Mouse (Mus musculus) neural tube, embryonic 14.5 days (tissue): ENCODE measurements around the gene Fam133b. TPM values are rescaled to one million over a fixed set of nuclear protein-coding genes. Genes with fewer than 3 reads are reported as not detected.

Experiments used
- ATAC-seq: fragments of 200-750 bp; cut with Nextera tagmentation; 2 replicates; pipeline ENCODE4 v1.8.0; 2017; ENCODE audit warnings: low read depth, mild to moderate bottlenecking, moderate TSS enrichment, moderate library complexity
- H3K27ac ChIP-seq: fragments of 300-500 bp; sonication (generic); 2 replicates; pipeline ENCODE4 v1.5.1; 2014; ENCODE audit warnings: low read depth, mild to moderate bottlenecking, control low read depth, low read length, moderate library complexity, mixed read lengths
- H3K27me3 ChIP-seq: fragments of 300-500 bp; sonication (generic); 2 replicates; pipeline ENCODE4 v1.6.1; 2014; ENCODE audit warnings: low read length; ENCODE audit not compliant: control insufficient read depth, insufficient read depth
- H3K36me3 ChIP-seq: fragments of 300-500 bp; sonication (generic); 2 replicates; pipeline ENCODE4 v1.6.1; 2014; ENCODE audit warnings: low read length, mixed read lengths; ENCODE audit not compliant: control insufficient read depth, insufficient read depth
- H3K4me1 ChIP-seq: fragments of 300-500 bp; sonication (generic); 2 replicates; pipeline ENCODE4 v1.6.1; 2014; ENCODE audit warnings: low read length; ENCODE audit not compliant: control insufficient read depth, insufficient read depth
- H3K4me2 ChIP-seq: fragments of 300-500 bp; sonication (generic); 2 replicates; pipeline ENCODE4 v1.6.1; 2014; ENCODE audit warnings: mild to moderate bottlenecking, low read depth, low read length, control low read depth
- H3K4me3 ChIP-seq: fragments of 300-500 bp; sonication (generic); 2 replicates; pipeline ENCODE4 v1.5.1; 2014; ENCODE audit warnings: low read depth, low read length, control low read depth, mixed read lengths
- H3K9ac ChIP-seq: fragments of 300-500 bp; sonication (generic); replicated peaks from 2 replicates; pipeline ENCODE4 v1.6.1; 2014; ENCODE audit warnings: low read depth, mild to moderate bottlenecking, control low read depth, low read length, mixed read lengths
- H3K9me3 ChIP-seq: fragments of 300-500 bp; sonication (generic); 2 replicates; pipeline ENCODE4 v1.6.1; 2016; ENCODE audit warnings: low read length; ENCODE audit not compliant: control insufficient read depth
- WGBS: fragments of 180-500 bp; shearing (Covaris S2); extraction: QIAGEN DNeasy Blood & Tissue Kit; methylation state at CpG from one replicate; pipeline ENCODE4 v1.1.7; 2014; 5-methylcytosine and 5-hydroxymethylcytosine counted together
- polyA plus RNA-seq: library from polyadenylated mRNA; unstranded; fragments of >200 nt; fragmentation: Nextera tagmentation; extraction: Ambion mirVana; gene quantifications from 2 replicates; pipeline ENCODE4 v1.2.1, GENCODE M21; 2014

The Fam133b gene
- polyA plus RNA-seq, 1 experiment from 2014 or later: 28.7 TPM

- no peak for ATAC-seq
- Histone ChIP-seq H3K27me3 (no peaks in the 10 kb centered on the region), H3K9ac (no peak overlapping the region), H3K27ac (no peak overlapping the region), H3K9me3 (no peaks in the 10 kb centered on the region), H3K36me3 (no peaks in the 10 kb centered on the region), H3K4me3 (no peak overlapping the region), H3K4me2 (no peak overlapping the region), H3K4me1 (no peaks in the 10 kb centered on the region)
- WGBS: 84% methylated on average over 4 of the region's 4 CpGs
Observed at GRCm38 (mm10) chr5:3503373-3503772, 40.3 kb upstream of the Fam133b start.

DNA sequence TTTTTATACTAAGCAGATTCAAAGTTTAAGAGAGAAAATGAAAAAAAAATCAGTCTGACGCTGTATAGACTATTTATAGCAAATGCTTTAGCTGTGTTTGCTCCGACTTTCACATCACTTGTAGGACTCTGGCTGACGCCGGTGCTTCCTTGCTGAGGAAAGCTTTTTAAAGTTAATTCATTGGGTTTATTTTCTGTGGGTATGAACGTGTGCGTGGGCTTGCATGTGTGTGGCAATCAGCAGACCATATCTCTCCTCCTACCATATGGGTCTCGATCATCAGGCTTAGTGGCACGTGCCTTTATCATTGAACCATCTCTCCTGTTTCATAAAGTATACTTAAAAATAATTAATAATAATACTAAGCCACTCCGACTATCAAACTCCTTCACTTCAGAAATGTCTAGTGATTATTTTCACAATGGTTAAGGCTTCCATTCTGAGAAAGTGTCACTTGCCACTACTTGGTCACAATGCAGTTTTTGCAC lies 39.8 kb upstream of the Fam133b start:
- Histone ChIP-seq H3K27ac (no peak overlapping the region), H3K4me1 (no peaks in the 10 kb centered on the region), H3K27me3 (no peaks in the 10 kb centered on the region), H3K36me3 (no peaks in the 10 kb centered on the region), H3K4me2 (no peak overlapping the region), H3K9ac (no peak overlapping the region), H3K4me3 (no peak overlapping the region), H3K9me3 (no peaks in the 10 kb centered on the region)
- no peak for ATAC-seq
- 92% methylated on average over 9 of the region's 9 CpGs for WGBS

- Histone ChIP-seq H3K36me3 (no peaks in the 10 kb centered on the region), H3K4me3 (no peak overlapping the region), H3K9ac (no peak overlapping the region), H3K4me1 (no peaks in the 10 kb centered on the region), H3K4me2 (no peak overlapping the region), H3K9me3 (no peaks in the 10 kb centered on the region), H3K27ac (no peak overlapping the region), H3K27me3 (no peaks in the 10 kb centered on the region)
- no peak for ATAC-seq
- 85% methylated on average over 4 of the region's 4 CpGs for WGBS
Observed at GRCm38 (mm10) chr5:3504453-3504852, 39.2 kb upstream of the Fam133b start.

GRCm38 (mm10) chr5:3505553-3505952 lies 38.1 kb upstream of the Fam133b start:
- no peak overlapping the region for H3K4me3 ChIP-seq
- no peaks in the 10 kb centered on the region for H3K27me3 ChIP-seq
- H3K27ac ChIP-seq: no peak overlapping the region
- ATAC-seq: no peak
- H3K9me3 ChIP-seq: no peaks in the 10 kb centered on the region
- H3K36me3 ChIP-seq: no peaks in the 10 kb centered on the region
- no peak overlapping the region for H3K4me2 ChIP-seq
- WGBS: 87% methylated on average over 2 of the region's 2 CpGs
- no peak overlapping the region for H3K9ac ChIP-seq
- H3K4me1 ChIP-seq: no peaks in the 10 kb centered on the region

DNA sequence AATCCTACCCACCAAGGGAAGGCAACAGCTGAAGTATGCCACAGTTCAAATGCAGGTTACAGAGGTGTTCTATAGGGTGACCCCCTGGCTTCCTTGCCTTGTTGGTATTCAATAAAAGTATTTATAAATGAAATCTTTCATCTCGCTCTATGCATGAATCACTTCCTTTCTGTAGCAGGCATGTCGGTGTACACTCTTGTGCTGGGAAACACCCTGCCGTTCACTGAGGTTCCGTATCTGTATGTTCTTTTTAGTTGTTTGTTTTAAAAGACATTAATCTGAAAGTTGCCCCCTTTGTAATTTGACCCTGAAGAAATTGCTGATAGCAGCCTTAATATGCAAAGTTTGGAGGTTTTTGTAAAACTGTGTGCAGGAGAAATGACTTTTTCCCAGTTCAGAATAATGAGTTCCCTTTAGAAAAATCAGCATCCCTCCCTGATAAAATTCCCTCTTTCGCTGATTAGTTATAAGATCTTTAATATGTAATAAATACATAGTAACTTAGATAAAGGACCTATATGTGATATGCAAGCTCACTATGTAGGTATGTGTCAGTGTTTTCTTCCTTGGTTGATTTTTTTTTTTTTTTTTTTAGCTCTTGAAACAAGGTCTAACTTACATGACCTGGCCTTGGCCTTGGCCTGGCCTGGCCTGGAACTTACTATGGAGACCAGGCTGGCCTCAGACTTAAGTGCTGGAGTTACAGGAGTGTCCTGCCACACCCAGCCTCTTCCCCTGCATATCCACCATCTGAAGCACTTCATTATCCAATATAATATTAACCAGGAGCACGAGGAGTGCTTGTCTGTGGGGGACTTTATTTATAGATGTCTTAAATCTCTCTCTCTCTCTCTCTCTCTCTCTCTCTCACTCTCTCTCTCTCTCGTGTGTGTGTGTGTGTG lies 34.9 kb upstream of the Fam133b start:
- 68% methylated on average over 7 of the region's 7 CpGs for WGBS
- H3K4me1 ChIP-seq: no peaks in the 10 kb centered on the region
- ATAC-seq: no peak

GRCm38 (mm10) chr5:3509503-3509902 lies 34.1 kb upstream of the Fam133b start:
- H3K9me3 ChIP-seq: no peaks in the 10 kb centered on the region
- H3K4me1 ChIP-seq: no peaks in the 10 kb centered on the region
- H3K9ac ChIP-seq: no peak overlapping the region
- no peaks in the 10 kb centered on the region for H3K36me3 ChIP-seq
- no peak overlapping the region for H3K4me3 ChIP-seq
- no peak for ATAC-seq
- no peak overlapping the region for H3K27ac ChIP-seq
- H3K4me2 ChIP-seq: no peak overlapping the region
- 91% methylated on average over 3 of the region's 3 CpGs for WGBS
- no peaks in the 10 kb centered on the region for H3K27me3 ChIP-seq

More for the DNA sequence above, 34.9 kb upstream of the Fam133b start:
- H3K27ac ChIP-seq: no peak overlapping the region
- H3K36me3 ChIP-seq: no peaks in the 10 kb centered on the region
- no peak overlapping the region for H3K4me3 ChIP-seq
- no peaks in the 10 kb centered on the region for H3K27me3 ChIP-seq
- H3K9ac ChIP-seq: no peak overlapping the region
- no peaks in the 10 kb centered on the region for H3K9me3 ChIP-seq
- no peak overlapping the region for H3K4me2 ChIP-seq

DNA sequence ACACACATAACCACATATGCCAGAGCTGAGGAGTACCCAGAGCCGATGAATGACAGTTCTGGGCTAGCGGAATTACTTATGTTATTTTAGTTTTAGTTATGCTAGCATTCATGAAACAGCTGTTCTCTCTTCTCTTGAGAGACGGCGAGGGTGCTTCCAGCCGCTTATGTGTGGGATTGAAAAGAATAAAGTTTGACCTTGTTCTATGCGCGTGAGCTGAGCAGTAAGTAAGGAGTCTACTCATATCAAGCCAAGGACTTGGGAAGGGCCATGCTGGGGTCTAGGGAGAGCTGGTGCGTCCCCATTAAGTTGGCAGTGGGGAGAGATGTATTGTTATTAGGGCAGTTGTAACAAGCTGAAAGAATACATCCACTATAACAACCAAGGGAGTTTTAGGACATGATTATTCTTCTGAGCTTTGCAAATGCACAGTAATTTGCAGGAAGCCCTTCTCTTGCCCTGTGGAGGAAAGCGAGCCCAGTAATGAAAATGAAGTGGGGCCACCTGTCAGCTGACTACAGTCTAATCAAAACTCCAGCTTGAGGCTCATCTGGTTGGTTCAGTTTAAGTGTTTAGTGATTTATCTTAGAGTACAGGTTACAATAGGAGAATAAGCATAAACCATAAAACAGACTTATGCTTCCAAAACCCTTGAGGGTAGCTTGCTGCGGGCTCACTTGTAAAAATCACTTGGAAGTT lies 32.4 kb upstream of the Fam133b start:
- H3K4me2 ChIP-seq: no peak overlapping the region
- no peak overlapping the region for H3K4me3 ChIP-seq
- no peaks in the 10 kb centered on the region for H3K4me1 ChIP-seq
- H3K27me3 ChIP-seq: no peaks in the 10 kb centered on the region
- no peak overlapping the region for H3K27ac ChIP-seq
- no peaks in the 10 kb centered on the region for H3K9me3 ChIP-seq
- no peak overlapping the region for H3K9ac ChIP-seq
- WGBS: 73% methylated on average over 10 of the region's 10 CpGs
- H3K36me3 ChIP-seq: no peaks in the 10 kb centered on the region
- no peak for ATAC-seq

GRCm38 (mm10) chr5:3512584-3512983 lies 31.0 kb upstream of the Fam133b start:
- no peak overlapping the region for H3K9ac ChIP-seq
- no peaks in the 10 kb centered on the region for H3K4me1 ChIP-seq
- 55% methylated on average over 4 of the region's 4 CpGs for WGBS
- no peak overlapping the region for H3K27ac ChIP-seq
- no peaks in the 10 kb centered on the region for H3K9me3 ChIP-seq
- H3K27me3 ChIP-seq: no peaks in the 10 kb centered on the region
- H3K4me2 ChIP-seq: no peak overlapping the region
- H3K36me3 ChIP-seq: no peaks in the 10 kb centered on the region
- no peak for ATAC-seq
- no peak overlapping the region for H3K4me3 ChIP-seq

DNA sequence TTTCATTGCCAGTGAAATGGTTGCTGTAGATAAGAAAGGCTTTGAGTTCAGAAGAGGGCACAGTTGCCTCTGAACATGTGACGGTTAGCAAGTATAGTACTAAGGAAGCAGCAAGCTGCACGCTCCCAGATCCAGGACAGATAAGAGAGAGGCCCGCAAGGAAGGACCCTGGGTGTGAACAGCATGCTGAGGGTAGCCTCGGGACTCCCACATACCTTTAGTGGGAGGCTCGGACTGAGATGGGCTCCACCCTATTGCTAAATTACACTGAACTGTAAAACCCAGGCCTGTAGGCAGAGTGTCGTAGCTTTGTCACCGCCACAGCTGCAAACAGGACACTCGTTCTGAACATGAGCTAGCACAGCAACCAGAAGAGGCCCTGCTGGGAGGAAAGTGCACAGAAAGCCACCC lies 28.7 kb upstream of the Fam133b start:
- H3K27me3 ChIP-seq: no peaks in the 10 kb centered on the region
- no peak overlapping the region for H3K27ac ChIP-seq
- H3K9ac ChIP-seq: no peak overlapping the region
- ATAC-seq: no peak
- no peaks in the 10 kb centered on the region for H3K9me3 ChIP-seq
- no peaks in the 10 kb centered on the region for H3K36me3 ChIP-seq
- H3K4me3 ChIP-seq: no peak overlapping the region
- H3K4me2 ChIP-seq: no peak overlapping the region
- WGBS: 55% methylated on average over 8 of the region's 8 CpGs
- H3K4me1 ChIP-seq: no peaks in the 10 kb centered on the region
